ENCODE assay signal across 26 mouse cellular contexts in the genomic region with DNA sequence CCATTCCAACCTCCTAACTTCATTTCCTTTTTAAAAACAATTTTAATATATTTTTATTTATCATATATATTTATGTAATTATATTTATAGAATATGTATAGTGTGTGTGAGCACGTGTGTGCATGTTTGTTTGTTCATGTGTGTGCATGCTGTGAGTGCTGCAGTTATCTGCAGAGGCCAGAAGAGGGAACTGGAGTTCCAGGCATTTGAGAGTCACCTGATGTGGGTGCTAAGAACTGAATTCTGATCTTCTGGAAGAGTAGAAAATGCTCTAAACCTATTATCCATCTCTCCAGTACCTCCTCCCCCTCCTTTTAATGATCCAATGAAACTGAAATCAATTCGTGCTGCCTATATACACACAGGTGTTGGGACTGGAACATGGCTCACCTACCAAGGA.
DNase-seq lines count a peak whose midpoint lies in the region; ATAC-seq and TF ChIP-seq lines count a peak whose summit lies in the region.
"Had no signal": no experiment of that assay in that cellular context is flagged by ENCODE, and none has a peak within 500 bp of the region (broad histone marks: within the 10 kb centered on the region; RNA-seq: fewer than 3 reads in every experiment).

No protein-coding gene starts in this region.

- TF ChIP-seq EP300 in lung, postnatal 0 days (IDR thresholded peaks at IDR 0.05): no peak

- H3K4me3 ChIP-seq in intestine, postnatal 0 days (ENCODE audit: low read depth, low read length): no peak overlapping the region
- no peak overlapping the region for H3K4me3 ChIP-seq in intestine, embryonic 16.5 days (ENCODE audit: low read length)
- H3K4me3 ChIP-seq in lung, postnatal 0 days (ENCODE audit: low read depth, low read length): no peak overlapping the region
- no peak overlapping the region for H3K4me3 ChIP-seq in ES-E14 (ENCODE audit: insufficient read depth in 1 of 2, low read depth in 1 of 2, low read length in 2 of 2, poor library complexity in 1 of 2, severe bottlenecking in 1 of 2)
- H3K4me3 ChIP-seq: embryonic facial prominence, embryonic 10.5 days; forebrain, embryonic 15.5 days; hindbrain, embryonic 15.5 days; intestine, embryonic 15.5 days; limb, embryonic 12.5 days; liver, embryonic 12.5 days; midbrain, embryonic 15.5 days had no signal

- no peak overlapping the region for H3K9ac ChIP-seq in intestine, postnatal 0 days (ENCODE audit: low read depth, low read length)
- H3K9ac ChIP-seq in intestine, embryonic 16.5 days (ENCODE audit: low read depth, low read length): no peak overlapping the region
- no peak overlapping the region for H3K9ac ChIP-seq in lung, postnatal 0 days (replicated peaks; ENCODE audit: low read depth)
- no peak overlapping the region for H3K9ac ChIP-seq in ES-E14 (ENCODE audit: insufficient read depth, low read depth, low read length, poor library complexity, severe bottlenecking)
- H3K9ac ChIP-seq: forebrain, embryonic 15.5 days; hindbrain, embryonic 15.5 days; intestine, embryonic 15.5 days; limb, embryonic 12.5 days; liver, embryonic 12.5 days; midbrain, embryonic 15.5 days had no signal

- in situ Hi-C loops in ES-E14 (cut with MboI; ENCODE audit: low sequenced_read_pairs in 2 of 2, unreplicated experiment in 2 of 2): loop anchor here in 1 of 2 experiments (10.0 to 25.0 kb wide), 2 partner anchors 360 to 532 kb away; no protein-coding TSS in a partner anchor

- no peaks in the 10 kb centered on the region for H3K27me3 ChIP-seq in intestine, postnatal 0 days (replicated peaks; ENCODE audit: control insufficient read depth, insufficient read depth, low read length)
- no peaks in the 10 kb centered on the region for H3K27me3 ChIP-seq in intestine, embryonic 16.5 days (replicated peaks; ENCODE audit: control insufficient read depth, insufficient read depth, low read length)
- H3K27me3 ChIP-seq in lung, postnatal 0 days (replicated peaks; ENCODE audit: insufficient read depth, low read length): no peaks in the 10 kb centered on the region
- H3K27me3 ChIP-seq: forebrain, embryonic 15.5 days; hindbrain, embryonic 15.5 days; intestine, embryonic 15.5 days; limb, embryonic 12.5 days; liver, embryonic 12.5 days; midbrain, embryonic 15.5 days had no signal

- no peaks in the 10 kb centered on the region for H3K4me1 ChIP-seq in intestine, postnatal 0 days (replicated peaks; ENCODE audit: control insufficient read depth, insufficient read depth, low read length)
- H3K4me1 ChIP-seq in intestine, embryonic 16.5 days (ENCODE audit: control insufficient read depth, insufficient read depth, low read length): no peaks in the 10 kb centered on the region
- no peaks in the 10 kb centered on the region for H3K4me1 ChIP-seq in lung, postnatal 0 days (ENCODE audit: insufficient read depth, low read depth, low read length)
- no peaks in the 10 kb centered on the region for H3K4me1 ChIP-seq in ES-E14 (ENCODE audit: control insufficient read depth in 2 of 2, insufficient read depth in 2 of 2, low read length in 2 of 2, poor library complexity in 1 of 2)
- H3K4me1 ChIP-seq: embryonic facial prominence, embryonic 10.5 days; forebrain, embryonic 15.5 days; hindbrain, embryonic 15.5 days; intestine, embryonic 15.5 days; liver, embryonic 12.5 days; midbrain, embryonic 15.5 days had no signal

- DNase-seq in lung, postnatal 0 days (ENCODE audit: low spot score): no peak
- no peak for DNase-seq in lung, postnatal 4 days
- DNase-seq in ES-E14 (ENCODE audit: low read depth, low spot score): no peak
- no peak for DNase-seq in adrenal gland, adult (ENCODE audit: inconsistent age in 2 of 2, low spot score in 1 of 2)
- DNase-seq in gastrocnemius, adult 18-20 months (ENCODE audit: low spot score): no peak
- DNase-seq: adrenal gland, postnatal 25 days; B cell, adult 2 months; cerebellum, adult 9-10 months; gastrocnemius, postnatal 25 days; heart, adult 18-20 months; heart, postnatal 4 days; kidney, postnatal 10 days; lung, adult 18-20 months; lung, postnatal 36 days; right cerebral cortex, postnatal 4 days; thymus, postnatal 25 days had no signal

- TF ChIP-seq CTCF in intestine, postnatal 0 days (IDR thresholded peaks at IDR 0.05; ENCODE audit: low read depth): peak; percentile 47
- TF ChIP-seq CTCF in lung, postnatal 0 days (IDR thresholded peaks at IDR 0.05): peak; percentile 31

- H3K9me3 ChIP-seq in intestine, postnatal 0 days (ENCODE audit: control insufficient read depth): no peaks in the 10 kb centered on the region
- no peaks in the 10 kb centered on the region for H3K9me3 ChIP-seq in intestine, embryonic 16.5 days (ENCODE audit: control insufficient read depth, low read length)
- H3K9me3 ChIP-seq in lung, postnatal 0 days (ENCODE audit: low read length): no peaks in the 10 kb centered on the region
- H3K9me3 ChIP-seq in ES-E14 (ENCODE audit: control insufficient read depth, insufficient read depth, low read depth, low read length): no peaks in the 10 kb centered on the region
- H3K9me3 ChIP-seq: forebrain, embryonic 15.5 days; hindbrain, embryonic 15.5 days; intestine, embryonic 15.5 days; limb, embryonic 12.5 days; liver, embryonic 12.5 days; midbrain, embryonic 15.5 days had no signal

- 77% methylated on average over 2 of the region's 2 CpGs for WGBS in intestine, postnatal 0 days
- WGBS in intestine, embryonic 16.5 days: 74% methylated on average over 2 of the region's 2 CpGs
- 81% methylated on average over 2 of the region's 2 CpGs for WGBS in lung, postnatal 0 days

- no peak overlapping the region for H3K27ac ChIP-seq in intestine, postnatal 0 days (ENCODE audit: low read depth, low read length)
- H3K27ac ChIP-seq in intestine, embryonic 16.5 days (ENCODE audit: low read length): no peak overlapping the region
- no peak overlapping the region for H3K27ac ChIP-seq in lung, postnatal 0 days (ENCODE audit: low read length)
- H3K27ac ChIP-seq in ES-E14 (ENCODE audit: insufficient read depth, low read depth, low read length, poor library complexity, severe bottlenecking): no peak overlapping the region
- H3K27ac ChIP-seq: embryonic facial prominence, embryonic 10.5 days; forebrain, embryonic 15.5 days; hindbrain, embryonic 15.5 days; intestine, embryonic 15.5 days; limb, embryonic 12.5 days; liver, embryonic 12.5 days; midbrain, embryonic 15.5 days had no signal

- no peaks in the 10 kb centered on the region for H3K36me3 ChIP-seq in intestine, postnatal 0 days (ENCODE audit: control insufficient read depth, insufficient read depth)
- no peaks in the 10 kb centered on the region for H3K36me3 ChIP-seq in intestine, embryonic 16.5 days (ENCODE audit: control insufficient read depth, insufficient read depth, low read length)
- no peaks in the 10 kb centered on the region for H3K36me3 ChIP-seq in lung, postnatal 0 days (ENCODE audit: insufficient read depth, low read length)
- no peaks in the 10 kb centered on the region for H3K36me3 ChIP-seq in ES-E14 (ENCODE audit: control insufficient read depth, insufficient read depth, low read length, poor library complexity, severe bottlenecking)
- H3K36me3 ChIP-seq: embryonic facial prominence, embryonic 10.5 days; forebrain, embryonic 15.5 days; hindbrain, embryonic 15.5 days; intestine, embryonic 15.5 days; limb, embryonic 12.5 days; liver, embryonic 12.5 days; midbrain, embryonic 15.5 days had no signal

- no peak for ATAC-seq in intestine, postnatal 0 days
- no peak for ATAC-seq in intestine, embryonic 16.5 days
- no peak for ATAC-seq in lung, postnatal 0 days
- ATAC-seq: activated CD4-positive, CD25-positive, alpha-beta regulatory T cell, adult 4 months; forebrain, embryonic 15.5 days; intestine, embryonic 15.5 days; liver, embryonic 12.5 days; midbrain, embryonic 15.5 days had no signal

- no peak overlapping the region for H3K4me2 ChIP-seq in intestine, postnatal 0 days (replicated peaks; ENCODE audit: low read depth)
- no peak overlapping the region for H3K4me2 ChIP-seq in intestine, embryonic 16.5 days (ENCODE audit: low read depth, low read length)
- H3K4me2 ChIP-seq in lung, postnatal 0 days (replicated peaks; ENCODE audit: low read depth, low read length): no peak overlapping the region
- H3K4me2 ChIP-seq: forebrain, embryonic 15.5 days; hindbrain, embryonic 15.5 days; intestine, embryonic 15.5 days; limb, embryonic 12.5 days; liver, embryonic 12.5 days; midbrain, embryonic 15.5 days had no signal

TF ChIP-seq in ES-E14, 5 proteins besides CTCF, POLR2A, EP300 and RAD21:
- no peak for TF ChIP-seq ZNF384 (IDR thresholded peaks at IDR 0.05; ENCODE audit: low read depth, low read length)
- no peak for TF ChIP-seq MAFK (IDR thresholded peaks at IDR 0.05; ENCODE audit: insufficient read depth, low read depth, low read length)
- TF ChIP-seq CHD2 (IDR thresholded peaks at IDR 0.05; ENCODE audit: low read depth, low read length): no peak
- TF ChIP-seq ZC3H11A (IDR thresholded peaks at IDR 0.05; ENCODE audit: borderline replicate concordance, low read depth, low read length): peak; percentile 64
- TF ChIP-seq HCFC1 (IDR thresholded peaks at IDR 0.05; ENCODE audit: borderline replicate concordance, insufficient read depth, low read length): no peak
